Mouse (Mus musculus): ENCODE measurements at regions not wholly inside any gene's neighbourhood (a gene's known extent, or its start where the extent isn't known, plus 50 kb on each side); places are given as distances from the start of the nearest gene placed in this dataset.

DNA sequence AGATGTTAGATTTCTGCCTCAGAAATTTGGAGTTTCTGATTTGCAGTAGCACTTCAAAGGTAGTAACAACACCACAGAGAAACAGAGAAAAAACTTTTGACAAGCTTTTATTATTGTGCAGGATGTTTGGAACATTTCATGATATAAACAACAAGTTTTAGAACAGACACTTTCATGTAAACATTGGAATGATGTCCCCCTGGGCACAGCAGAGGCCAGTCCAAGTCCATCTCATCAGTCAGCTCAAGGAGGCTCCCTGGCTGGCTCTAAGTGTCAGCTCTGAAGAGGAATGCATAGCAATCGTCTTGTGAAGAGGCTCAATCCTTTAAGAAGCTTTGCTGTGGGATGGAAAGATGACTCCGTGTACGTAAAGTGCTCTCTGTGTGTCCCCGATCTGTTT, 612.2 kb upstream of the Tbl1xr1 start:
- Histone ChIP-seq H3K27ac (replicated peaks; ENCODE audit: low read depth, low read length) (no peak overlapping the region), H3K4me3 (ENCODE audit: insufficient read depth, low read depth, low read length) (no peak overlapping the region), H3K4me1 (ENCODE audit: control insufficient read depth, insufficient read depth, insufficient read length, low read length) (no peaks in the 10 kb centered on the region)

DNA sequence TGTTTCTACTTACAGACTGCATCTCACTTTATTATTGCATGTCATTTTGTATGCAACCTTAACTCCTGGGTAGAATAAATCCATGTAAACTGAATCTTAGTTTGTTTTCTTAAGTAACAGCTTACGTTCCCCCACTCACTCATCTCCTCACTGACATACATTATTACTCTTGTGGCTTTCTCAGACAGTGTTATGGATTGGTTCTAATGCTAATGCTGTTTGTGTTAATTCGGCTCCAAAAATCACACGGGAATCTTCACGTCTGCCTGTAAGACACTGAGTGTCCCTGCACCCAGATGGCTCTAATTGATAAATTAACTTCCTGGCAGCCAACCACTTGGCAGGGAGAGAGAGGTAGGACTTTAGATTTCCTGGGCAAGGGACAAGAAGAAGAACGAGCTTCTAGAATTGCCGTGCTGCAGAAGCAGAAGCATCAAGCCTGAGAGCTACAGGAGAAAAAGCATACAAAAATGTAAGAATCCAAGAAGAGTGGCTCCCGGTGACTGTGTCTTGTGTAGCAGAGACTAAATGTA, 610.3 kb upstream of the Tbl1xr1 start:
- H3K27ac ChIP-seq (replicated peaks; ENCODE audit: low read depth, low read length): no peak overlapping the region
- no peaks in the 10 kb centered on the region for H3K4me1 ChIP-seq (ENCODE audit: control insufficient read depth, insufficient read depth, insufficient read length, low read length)
- no peak overlapping the region for H3K4me3 ChIP-seq (ENCODE audit: insufficient read depth, low read depth, low read length)

DNA sequence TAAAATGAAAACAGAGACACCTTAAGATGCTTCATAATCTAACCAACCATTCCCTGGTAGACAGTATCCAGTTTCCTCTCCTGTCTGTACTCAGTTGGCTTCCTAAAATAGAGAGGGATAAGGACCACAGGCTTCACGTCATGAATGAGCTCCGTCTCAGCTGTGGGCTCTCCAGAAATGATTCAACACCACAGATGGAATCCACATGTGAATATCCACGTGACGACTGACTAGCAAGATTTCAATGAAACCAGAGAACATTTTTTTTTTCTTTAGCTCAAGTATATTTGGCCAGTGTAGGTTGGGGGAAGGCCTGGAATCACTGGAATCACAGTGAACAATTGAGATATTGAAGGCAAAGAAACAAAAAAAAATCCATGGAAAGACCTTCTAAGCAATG, 599.1 kb upstream of the Tbl1xr1 start:
- H3K4me3 ChIP-seq (ENCODE audit: insufficient read depth, low read depth, low read length): no peak overlapping the region
- H3K27ac ChIP-seq (replicated peaks; ENCODE audit: low read depth, low read length): no peak overlapping the region
- peaks cover 3% of the 10 kb centered on the region for H3K4me1 ChIP-seq (ENCODE audit: control insufficient read depth, insufficient read depth, insufficient read length, low read length)

DNA sequence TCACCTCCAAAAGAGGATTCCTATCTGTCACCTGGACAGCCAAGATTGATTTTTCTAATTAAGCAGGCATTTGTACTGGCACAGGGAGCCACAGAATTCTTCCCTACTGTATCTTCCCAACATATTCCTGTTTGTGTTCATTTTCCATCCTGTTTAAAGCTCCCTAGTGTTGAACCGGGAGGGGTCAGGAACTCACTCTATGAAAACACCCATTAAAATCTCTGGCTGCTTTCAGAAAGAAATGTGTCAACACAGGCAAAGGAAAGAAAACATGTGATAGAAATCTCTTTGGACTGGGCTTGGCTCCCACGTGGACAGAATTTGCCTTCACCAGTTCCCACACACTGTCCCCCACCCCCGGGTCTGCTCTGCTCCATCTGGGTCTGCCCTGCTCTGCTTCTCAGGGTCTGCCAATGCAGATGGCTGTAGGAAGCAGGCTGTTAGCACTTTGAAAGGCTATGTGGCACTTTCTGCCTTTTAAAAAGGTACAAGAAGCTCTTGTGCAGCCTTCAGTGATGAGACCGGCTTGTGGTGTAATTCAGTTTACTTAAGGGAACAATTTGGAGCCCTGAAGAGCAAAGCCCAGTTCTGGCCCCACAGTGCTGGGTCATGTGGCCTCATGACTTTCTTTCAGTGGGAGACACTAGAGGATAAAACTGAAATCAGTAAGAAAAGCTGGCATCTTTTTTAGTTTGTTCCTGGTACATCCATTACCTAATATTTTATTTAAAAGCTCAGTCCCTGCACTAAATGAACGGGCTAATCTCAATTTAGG, 597.2 kb upstream of the Tbl1xr1 start:
- peaks cover 3% of the 10 kb centered on the region for H3K4me1 ChIP-seq (ENCODE audit: control insufficient read depth, insufficient read depth, insufficient read length, low read length)
- no peak overlapping the region for H3K27ac ChIP-seq (replicated peaks; ENCODE audit: low read depth, low read length)
- no peak overlapping the region for H3K4me3 ChIP-seq (ENCODE audit: insufficient read depth, low read depth, low read length)

DNA sequence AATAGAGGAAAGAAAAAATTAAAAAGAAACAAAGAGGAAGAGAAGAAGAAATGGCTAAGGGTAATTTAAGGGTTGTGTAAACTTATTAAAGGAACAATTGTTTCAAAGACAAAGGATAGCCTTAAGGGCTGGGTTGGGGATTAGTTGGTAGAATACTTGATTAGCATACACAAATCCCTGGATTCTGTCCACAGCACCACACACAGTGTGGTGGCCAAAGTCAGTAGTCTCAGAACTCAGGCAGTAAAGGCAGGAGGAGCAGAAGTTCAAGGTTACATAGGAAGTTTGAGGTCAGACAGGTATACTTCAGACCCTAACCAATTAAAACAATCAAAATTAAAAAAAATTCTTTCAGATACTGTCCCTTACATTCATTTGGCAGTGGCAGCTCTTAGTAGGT, 596.6 kb upstream of the Tbl1xr1 start:
- Histone ChIP-seq H3K4me3 (ENCODE audit: insufficient read depth, low read depth, low read length) (no peak overlapping the region), H3K27ac (replicated peaks; ENCODE audit: low read depth, low read length) (no peak overlapping the region), H3K4me1 (ENCODE audit: control insufficient read depth, insufficient read depth, insufficient read length, low read length) (peaks cover 3% of the 10 kb centered on the region)

DNA sequence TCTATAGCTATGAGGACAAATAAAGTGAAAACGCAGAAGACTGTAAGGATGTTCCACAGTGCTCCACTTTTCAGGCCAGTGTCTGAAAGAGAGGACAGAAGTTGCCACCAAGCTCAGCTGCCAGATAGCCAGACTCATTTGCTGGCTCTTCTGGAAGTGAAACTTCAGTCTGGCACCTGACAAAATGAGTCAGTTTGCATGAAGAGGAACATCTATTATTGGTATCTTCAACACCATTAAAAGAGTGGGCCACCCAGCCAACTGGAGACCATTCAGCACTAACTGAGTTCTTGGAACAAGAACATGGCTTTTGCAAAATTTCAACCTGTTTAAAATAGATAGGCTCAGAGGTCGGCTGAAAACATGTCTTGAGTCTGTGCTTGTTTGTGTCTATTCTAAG, 592.4 kb upstream of the Tbl1xr1 start:
- H3K27ac ChIP-seq (replicated peaks; ENCODE audit: low read depth, low read length): no peak overlapping the region
- H3K4me1 ChIP-seq (ENCODE audit: control insufficient read depth, insufficient read depth, insufficient read length, low read length): peaks cover 3% of the 10 kb centered on the region
- no peak overlapping the region for H3K4me3 ChIP-seq (ENCODE audit: insufficient read depth, low read depth, low read length)

DNA sequence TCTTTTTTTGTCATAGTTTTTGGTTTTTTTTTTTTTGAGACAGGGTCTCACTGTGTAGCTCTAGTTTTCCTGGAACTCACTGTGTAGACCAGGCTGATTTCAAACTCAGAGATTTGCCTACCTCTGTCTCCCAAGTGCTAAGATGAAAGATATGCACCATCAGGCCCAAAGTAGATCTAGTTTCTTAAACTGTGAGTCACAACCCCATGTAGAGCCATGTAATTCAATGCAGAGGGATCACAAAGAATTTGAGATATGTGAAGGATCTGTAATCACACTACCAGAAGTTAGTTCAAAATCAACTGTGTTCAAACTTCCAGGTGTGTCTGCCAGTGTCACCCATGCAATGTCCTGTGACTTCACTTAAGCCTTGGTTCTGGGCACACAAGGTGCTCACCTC, 591.0 kb upstream of the Tbl1xr1 start:
- no peaks in the 10 kb centered on the region for H3K4me1 ChIP-seq (ENCODE audit: control insufficient read depth, insufficient read depth, insufficient read length, low read length)
- no peak overlapping the region for H3K27ac ChIP-seq (replicated peaks; ENCODE audit: low read depth, low read length)
- no peak overlapping the region for H3K4me3 ChIP-seq (ENCODE audit: insufficient read depth, low read depth, low read length)

DNA sequence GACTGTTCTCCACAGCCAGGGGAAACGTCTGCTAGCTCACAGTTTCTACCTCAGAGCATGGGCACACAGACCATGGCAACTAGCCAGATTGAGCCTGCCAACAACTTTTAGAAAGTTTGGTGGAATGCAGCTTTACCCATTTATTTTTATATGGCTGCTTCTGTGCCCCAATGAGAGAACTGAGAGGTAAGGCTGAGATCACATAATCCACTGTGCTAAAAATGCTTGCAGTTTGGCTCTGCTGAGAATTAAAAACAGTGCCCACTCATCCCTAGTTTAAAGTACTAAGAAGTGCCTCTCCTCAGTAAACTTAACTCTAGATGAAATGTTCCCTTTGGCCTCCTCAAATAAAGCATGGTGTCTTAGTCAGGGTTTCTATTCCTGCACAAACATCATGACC, 586.9 kb upstream of the Tbl1xr1 start:
- Histone ChIP-seq H3K27ac (replicated peaks; ENCODE audit: low read depth, low read length) (no peak overlapping the region), H3K4me1 (ENCODE audit: control insufficient read depth, insufficient read depth, insufficient read length, low read length) (no peaks in the 10 kb centered on the region)

DNA sequence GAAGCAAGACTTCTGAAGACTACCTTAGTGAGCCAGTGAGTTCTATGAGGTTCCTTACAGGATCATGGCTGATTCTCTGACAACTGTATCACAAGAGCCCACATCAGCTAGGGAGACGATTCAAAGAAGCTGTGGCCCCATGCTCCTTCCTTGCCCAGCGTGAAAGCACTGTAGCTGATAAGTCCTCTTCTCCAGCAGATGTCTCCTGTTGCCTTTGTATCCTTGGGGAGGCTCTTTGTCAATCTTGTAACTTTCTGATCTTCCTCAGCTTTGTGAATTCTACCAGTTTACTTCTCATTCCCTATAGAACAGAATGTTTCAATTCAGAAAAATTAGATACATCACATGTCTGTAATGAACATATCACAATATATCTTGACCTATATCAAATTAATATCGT, 584.0 kb upstream of the Tbl1xr1 start:
- no peaks in the 10 kb centered on the region for H3K4me1 ChIP-seq (ENCODE audit: control insufficient read depth, insufficient read depth, insufficient read length, low read length)
- no peak overlapping the region for H3K27ac ChIP-seq (replicated peaks; ENCODE audit: low read depth, low read length)
- H3K4me3 ChIP-seq (ENCODE audit: insufficient read depth, low read depth, low read length): no peak overlapping the region

More for the DNA sequence above, 586.9 kb upstream of the Tbl1xr1 start:
- H3K4me3 ChIP-seq (ENCODE audit: insufficient read depth, low read depth, low read length): no peak overlapping the region

DNA sequence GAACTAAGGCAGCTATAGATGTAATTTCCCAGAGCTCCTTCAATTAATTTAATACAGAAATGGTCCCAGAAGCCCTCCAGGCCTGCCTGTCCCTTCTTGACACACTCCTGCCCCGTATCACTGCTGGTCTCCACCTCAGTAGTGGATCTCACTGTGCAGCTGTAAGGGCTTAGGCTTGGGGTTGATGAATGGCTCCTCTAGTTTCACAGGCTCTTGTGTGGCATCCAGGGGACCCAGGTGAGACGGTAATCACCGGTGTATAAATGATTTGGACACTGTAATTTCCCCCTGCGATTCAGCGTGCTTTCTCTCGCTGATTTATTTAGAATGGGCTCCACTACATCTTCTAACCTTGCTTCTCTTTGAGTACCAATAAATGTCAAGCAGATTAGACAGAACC, 583.1 kb upstream of the Tbl1xr1 start:
- Histone ChIP-seq H3K27ac (replicated peaks; ENCODE audit: low read depth, low read length) (no peak overlapping the region), H3K4me1 (ENCODE audit: control insufficient read depth, insufficient read depth, insufficient read length, low read length) (no peaks in the 10 kb centered on the region), H3K4me3 (ENCODE audit: insufficient read depth, low read depth, low read length) (no peak overlapping the region)

DNA sequence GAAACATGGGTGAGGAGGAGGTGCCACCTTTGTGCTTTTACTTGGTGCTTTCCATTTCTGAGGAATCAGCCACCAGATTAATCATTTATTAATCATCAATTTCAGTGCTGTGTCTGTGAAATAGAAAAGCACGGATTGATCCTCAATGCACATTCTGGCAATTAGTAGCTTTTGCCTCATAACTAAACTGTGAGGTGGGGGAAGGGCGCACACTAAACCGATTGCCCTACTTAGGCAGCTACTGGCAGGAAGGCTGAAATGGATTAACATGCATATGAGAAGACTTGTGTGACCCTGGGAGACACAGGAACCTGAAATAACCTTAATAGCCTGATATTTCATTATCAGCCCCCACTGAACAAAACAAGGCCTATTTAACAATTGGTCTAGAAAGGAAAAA, 581.5 kb upstream of the Tbl1xr1 start:
- no peak overlapping the region for H3K4me3 ChIP-seq (ENCODE audit: insufficient read depth, low read depth, low read length)
- H3K4me1 ChIP-seq (ENCODE audit: control insufficient read depth, insufficient read depth, insufficient read length, low read length): no peaks in the 10 kb centered on the region
- no peak overlapping the region for H3K27ac ChIP-seq (replicated peaks; ENCODE audit: low read depth, low read length)

DNA sequence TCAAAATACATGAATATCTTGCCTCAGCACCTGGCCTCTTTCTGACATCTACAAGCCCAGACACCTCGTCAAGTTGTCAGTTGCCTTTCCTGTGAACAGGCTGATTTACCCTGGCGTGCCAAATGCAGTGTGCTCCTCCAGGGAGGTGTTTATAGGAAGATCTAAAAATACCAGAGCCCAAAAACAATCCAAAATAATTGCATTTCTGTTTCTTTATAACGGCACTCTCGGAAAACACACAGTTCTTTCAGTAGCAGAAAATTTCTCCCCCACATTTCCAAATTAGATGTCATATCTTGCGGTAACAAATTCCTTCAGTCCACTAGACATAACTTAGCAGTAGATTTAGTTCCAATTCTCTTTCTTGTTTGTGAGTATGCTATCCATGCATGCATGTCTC, 580.8 kb upstream of the Tbl1xr1 start:
- Histone ChIP-seq H3K4me3 (ENCODE audit: insufficient read depth, low read depth, low read length) (no peak overlapping the region), H3K27ac (replicated peaks; ENCODE audit: low read depth, low read length) (no peak overlapping the region), H3K4me1 (ENCODE audit: control insufficient read depth, insufficient read depth, insufficient read length, low read length) (no peaks in the 10 kb centered on the region)

DNA sequence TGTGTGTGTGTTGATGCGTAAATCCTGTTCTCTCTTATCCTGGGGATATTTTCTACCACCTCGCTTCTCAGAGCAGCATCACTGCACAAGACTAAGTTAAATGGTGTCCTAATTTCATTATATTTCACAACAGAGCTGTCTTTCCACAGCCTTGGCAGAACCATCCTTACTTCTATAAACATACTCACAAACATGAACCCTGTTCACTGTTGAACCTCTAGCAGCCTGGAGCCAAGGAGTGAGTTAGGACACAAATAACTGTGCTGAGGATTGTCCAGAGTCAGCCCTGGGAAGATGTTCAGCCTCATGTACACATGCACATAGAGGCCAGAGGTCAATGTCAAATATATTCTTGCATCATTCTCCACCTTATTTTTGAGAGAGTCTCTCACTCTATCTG, 580.3 kb upstream of the Tbl1xr1 start:
- no peak overlapping the region for H3K4me3 ChIP-seq (ENCODE audit: insufficient read depth, low read depth, low read length)
- H3K27ac ChIP-seq (replicated peaks; ENCODE audit: low read depth, low read length): no peak overlapping the region
- no peaks in the 10 kb centered on the region for H3K4me1 ChIP-seq (ENCODE audit: control insufficient read depth, insufficient read depth, insufficient read length, low read length)

DNA sequence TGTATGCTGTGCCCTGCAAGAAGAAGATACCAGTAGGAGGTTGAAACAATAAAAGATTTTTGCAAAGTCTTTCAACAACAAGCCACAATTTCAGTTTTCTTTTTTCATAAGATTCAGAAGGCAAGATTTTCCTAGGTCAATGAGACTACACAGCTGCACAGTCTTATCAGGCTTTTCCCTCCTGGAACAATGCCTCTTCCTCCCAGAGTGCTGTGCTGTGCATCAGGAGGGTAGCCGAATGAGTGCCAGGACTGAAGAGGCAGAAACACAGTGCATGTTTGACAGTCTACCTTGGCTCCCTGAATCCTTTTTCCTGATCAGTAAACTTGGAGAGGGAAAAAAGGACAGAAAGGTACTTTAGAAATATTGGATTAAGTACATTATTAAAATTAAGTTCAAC, 579.4 kb upstream of the Tbl1xr1 start:
- Histone ChIP-seq H3K4me3 (ENCODE audit: insufficient read depth, low read depth, low read length) (no peak overlapping the region), H3K4me1 (ENCODE audit: control insufficient read depth, insufficient read depth, insufficient read length, low read length) (no peaks in the 10 kb centered on the region), H3K27ac (replicated peaks; ENCODE audit: low read depth, low read length) (no peak overlapping the region)

DNA sequence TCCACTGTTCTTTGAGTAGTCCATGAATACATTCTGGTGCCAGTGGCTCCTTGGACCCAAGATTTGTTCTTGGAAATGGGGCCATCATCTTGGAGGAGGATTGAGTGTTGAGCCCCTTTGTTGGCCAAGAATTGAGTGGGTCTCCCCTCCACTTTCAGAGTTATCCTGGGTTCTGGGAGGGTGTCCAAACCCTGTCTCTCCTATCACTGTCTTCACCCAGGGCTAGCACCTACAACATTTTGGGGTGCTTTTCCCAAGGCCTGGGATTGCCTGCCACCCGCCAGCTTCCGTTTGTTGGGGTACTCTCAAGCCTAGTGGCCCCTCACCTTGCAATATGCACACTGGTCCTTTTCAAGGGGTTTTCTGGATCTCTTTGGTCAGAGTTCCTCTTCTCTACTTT, 568.8 kb upstream of the Tbl1xr1 start:
- no peak overlapping the region for H3K4me3 ChIP-seq (ENCODE audit: insufficient read depth, low read depth, low read length)
- no peaks in the 10 kb centered on the region for H3K4me1 ChIP-seq (ENCODE audit: control insufficient read depth, insufficient read depth, insufficient read length, low read length)
- no peak overlapping the region for H3K27ac ChIP-seq (replicated peaks; ENCODE audit: low read depth, low read length)

DNA sequence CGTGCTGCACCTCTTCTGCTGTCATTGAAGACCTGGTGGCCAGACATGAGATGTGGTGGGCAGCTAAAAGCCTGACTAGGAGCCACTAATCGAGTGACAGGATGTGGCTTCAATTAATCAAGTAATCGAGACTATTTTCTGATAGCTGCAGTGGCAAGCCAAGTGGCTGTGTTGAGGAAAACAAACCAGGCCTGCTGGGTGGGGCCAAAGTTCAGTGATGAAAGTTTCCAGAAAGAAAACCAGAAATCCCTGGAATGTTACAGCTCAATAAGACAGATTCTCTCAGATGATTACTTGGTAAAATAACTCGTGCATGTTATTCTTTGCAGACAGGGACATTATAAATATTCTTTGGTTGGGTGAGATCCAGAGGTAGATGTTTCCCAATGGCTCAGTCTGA, 564.4 kb upstream of the Tbl1xr1 start:
- Histone ChIP-seq H3K4me1 (ENCODE audit: control insufficient read depth, insufficient read depth, insufficient read length, low read length) (no peaks in the 10 kb centered on the region), H3K4me3 (ENCODE audit: insufficient read depth, low read depth, low read length) (no peak overlapping the region), H3K27ac (replicated peaks; ENCODE audit: low read depth, low read length) (no peak overlapping the region)
